Mouse (Mus musculus): ENCODE data around the gene Fam69a. TPM values are rescaled to one million over a fixed set of nuclear protein-coding genes. Genes with fewer than 3 reads are reported as not detected.

Fam69a gene
- total and polyA plus RNA-seq, 2 experiments from 2014 or later: 16.2 to 77.4 TPM

DNA sequence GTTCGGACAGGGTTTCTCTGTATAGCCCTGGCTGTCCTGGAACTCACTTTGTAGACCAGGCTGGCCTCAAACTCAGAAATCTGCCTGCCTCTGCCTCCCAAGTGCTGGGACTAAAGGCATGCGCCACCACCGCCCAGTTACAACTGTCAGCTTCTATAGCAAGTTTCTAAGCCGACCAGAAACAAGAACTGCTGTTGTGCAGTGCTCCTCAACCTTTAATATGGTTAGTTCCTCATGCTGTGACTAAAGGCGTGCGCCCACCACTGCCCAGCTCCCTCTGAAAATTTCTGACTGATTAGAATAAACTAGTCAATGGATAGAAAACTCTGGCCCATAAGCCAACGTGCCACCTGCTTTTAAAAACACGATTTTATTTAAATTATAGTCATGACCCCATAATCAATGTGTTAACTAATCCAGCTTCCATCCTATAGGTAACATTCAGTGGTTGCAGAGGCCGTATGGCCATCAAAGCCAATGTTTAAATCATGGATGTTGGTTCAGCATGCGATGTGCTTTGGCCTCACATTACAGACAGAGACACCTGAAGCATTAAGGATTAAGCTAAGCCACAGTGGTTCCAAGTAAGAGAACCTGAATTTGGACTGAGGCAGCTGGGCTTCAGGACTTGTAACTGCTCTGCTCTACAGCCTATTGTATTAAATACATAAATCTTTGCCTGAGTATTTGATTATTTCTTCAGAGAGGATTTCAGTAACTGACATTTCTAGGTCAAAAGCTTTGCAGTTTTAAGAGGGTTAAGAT is 50.1 kb downstream of the Fam69a start:
- H3K9me3 ChIP-seq (ENCODE audit: low read length): no peaks in the 10 kb centered on the region
- ATAC-seq (ENCODE audit: low FRiP score) (no peak), DNase-seq (ENCODE audit: low spot score) (no peak)
- H3K27me3 ChIP-seq (ENCODE audit: insufficient read depth, low read length): no peaks in the 10 kb centered on the region
- TF ChIP-seq CTCF (IDR thresholded peaks at IDR 0.05): no peak
- no peaks in the 10 kb centered on the region for H3K36me3 ChIP-seq (ENCODE audit: insufficient read depth, low read length)
- no peak overlapping the region for H3K27ac ChIP-seq (ENCODE audit: low read depth, low read length)
- no peak overlapping the region for H3K4me3 ChIP-seq (ENCODE audit: low read depth, low read length)
- no peak overlapping the region for H3K9ac ChIP-seq (replicated peaks; ENCODE audit: low read length, poor library complexity, severe bottlenecking)
- H3K4me2 ChIP-seq (ENCODE audit: low read depth, low read length, poor library complexity, severe bottlenecking): no peak overlapping the region
- 87% methylated on average over 10 of the region's 10 CpGs for WGBS
- H3K4me1 ChIP-seq (ENCODE audit: insufficient read depth, low read length): no peaks in the 10 kb centered on the region

DNA sequence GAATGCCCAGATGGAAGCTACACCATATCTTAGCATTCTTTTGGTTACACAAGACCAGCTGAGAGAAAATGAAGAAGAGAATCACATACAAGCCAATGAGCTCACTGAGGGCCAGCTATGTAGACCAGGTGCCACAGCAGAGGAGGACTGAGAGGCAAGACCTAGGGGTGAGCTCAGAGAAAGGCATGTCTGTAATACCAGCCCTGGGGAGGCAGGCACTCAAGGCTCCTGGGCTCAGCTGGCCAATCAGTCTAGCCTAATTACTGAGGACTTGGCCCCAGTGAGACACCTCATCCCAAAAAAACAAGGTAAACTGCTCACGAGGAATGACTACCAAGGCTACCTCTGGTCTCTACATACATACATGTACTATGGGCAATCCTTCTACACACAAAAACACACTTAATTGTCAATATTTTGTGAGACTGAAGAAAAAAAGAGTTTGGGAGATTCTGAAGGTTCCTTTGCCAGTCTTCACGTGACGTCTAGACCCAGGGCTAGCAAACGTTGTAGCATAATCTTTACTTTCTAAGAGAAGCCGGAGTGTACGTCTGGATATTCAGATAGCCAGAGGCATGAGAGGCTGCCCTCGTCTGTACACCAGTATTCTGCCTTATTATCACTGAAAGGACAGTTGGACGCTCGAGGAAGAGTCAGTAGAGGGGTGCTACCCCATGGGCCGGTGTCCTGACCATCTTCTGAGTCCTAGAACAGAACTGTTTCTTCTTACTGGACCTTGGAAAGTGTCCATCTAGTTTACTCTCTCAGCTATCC is 51.9 kb downstream of the Fam69a start:
- Histone ChIP-seq H3K4me3 (ENCODE audit: low read depth, low read length) (no peak overlapping the region), H3K4me1 (ENCODE audit: insufficient read depth, low read length) (no peaks in the 10 kb centered on the region), H3K9me3 (ENCODE audit: low read length) (no peaks in the 10 kb centered on the region), H3K9ac (replicated peaks; ENCODE audit: low read length, poor library complexity, severe bottlenecking) (no peak overlapping the region), H3K36me3 (ENCODE audit: insufficient read depth, low read length) (no peaks in the 10 kb centered on the region), H3K27me3 (ENCODE audit: insufficient read depth, low read length) (no peaks in the 10 kb centered on the region), H3K4me2 (ENCODE audit: low read depth, low read length, poor library complexity, severe bottlenecking) (no peak overlapping the region), H3K27ac (ENCODE audit: low read depth, low read length) (no peak overlapping the region)
- ATAC-seq (ENCODE audit: low FRiP score) (no peak), DNase-seq (ENCODE audit: low spot score) (no peak)
- WGBS: 90% methylated on average over 10 of the region's 10 CpGs
- TF ChIP-seq CTCF (IDR thresholded peaks at IDR 0.05): no peak

DNA sequence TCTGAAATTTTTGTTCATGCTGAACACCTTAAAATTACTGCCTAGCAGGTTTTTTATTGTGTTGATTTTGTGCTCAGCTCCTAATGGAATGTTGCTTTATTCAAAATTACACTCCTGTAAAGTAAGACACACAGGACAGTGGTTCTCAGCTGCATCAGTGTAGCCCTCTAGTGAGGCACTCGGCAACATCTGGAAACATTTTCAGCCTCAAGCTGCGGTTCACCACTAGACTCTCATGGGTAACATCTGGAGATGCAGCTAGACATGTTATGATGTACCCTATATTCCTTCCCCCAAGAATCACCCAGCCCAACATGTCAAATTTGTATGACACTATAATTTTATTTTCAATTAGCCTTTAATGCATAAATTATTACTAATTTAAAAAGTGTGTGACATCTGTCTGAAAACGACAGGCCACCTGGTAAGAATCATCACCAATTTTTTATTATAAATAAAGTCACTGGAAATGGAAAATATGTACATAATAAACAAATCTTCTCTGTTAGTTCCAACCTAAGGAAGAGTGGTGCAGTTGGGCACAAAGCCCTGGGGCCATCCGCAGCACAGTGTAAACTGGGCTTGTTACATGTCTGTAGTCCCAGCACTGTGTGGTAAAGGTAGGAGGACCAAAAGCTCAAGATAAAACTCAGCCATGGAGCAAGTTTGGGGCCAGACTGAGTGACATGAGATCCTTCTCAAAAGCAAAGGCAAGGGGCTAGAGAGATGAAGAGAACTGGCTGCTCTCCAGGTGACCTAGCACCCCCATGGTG is 53.5 kb downstream of the Fam69a start:
- Histone ChIP-seq H3K4me1 (ENCODE audit: insufficient read depth, low read length) (no peaks in the 10 kb centered on the region), H3K9me3 (ENCODE audit: low read length) (no peaks in the 10 kb centered on the region), H3K27me3 (ENCODE audit: insufficient read depth, low read length) (no peaks in the 10 kb centered on the region), H3K4me3 (ENCODE audit: low read depth, low read length) (no peak overlapping the region), H3K4me2 (ENCODE audit: low read depth, low read length, poor library complexity, severe bottlenecking) (no peak overlapping the region), H3K9ac (replicated peaks; ENCODE audit: low read length, poor library complexity, severe bottlenecking) (no peak overlapping the region), H3K36me3 (ENCODE audit: insufficient read depth, low read length) (no peaks in the 10 kb centered on the region), H3K27ac (ENCODE audit: low read depth, low read length) (no peak overlapping the region)
- no peak for TF ChIP-seq CTCF (IDR thresholded peaks at IDR 0.05)
- WGBS: 77% methylated on average over 4 of the region's 4 CpGs
- no peak for ATAC-seq (ENCODE audit: low FRiP score)
- DNase-seq (ENCODE audit: low spot score): no peak

DNA sequence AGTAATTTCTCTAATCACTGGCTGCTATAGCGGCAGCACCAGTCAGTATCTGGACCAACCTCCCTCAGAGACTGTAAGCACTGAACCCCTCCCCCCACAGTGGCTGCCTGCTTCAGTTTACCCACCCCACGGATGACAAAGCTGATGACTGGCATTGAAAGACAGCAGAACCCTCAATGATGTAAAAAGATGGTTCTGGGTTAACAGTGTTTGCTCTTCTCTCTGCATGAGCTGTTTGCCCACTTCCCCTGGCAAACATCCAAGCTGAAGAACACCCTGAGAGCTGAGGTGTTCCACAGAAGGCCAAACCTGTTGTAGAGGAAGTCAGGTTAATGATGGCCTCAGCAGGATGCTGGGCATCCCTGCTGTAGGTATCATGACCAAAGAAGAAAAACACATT is 54.3 kb downstream of the Fam69a start:
- no peak overlapping the region for H3K27ac ChIP-seq (ENCODE audit: low read depth, low read length)
- H3K9me3 ChIP-seq (ENCODE audit: low read length): no peaks in the 10 kb centered on the region
- TF ChIP-seq CTCF (IDR thresholded peaks at IDR 0.05): no peak
- H3K36me3 ChIP-seq (ENCODE audit: insufficient read depth, low read length): no peaks in the 10 kb centered on the region
- no peak overlapping the region for H3K9ac ChIP-seq (replicated peaks; ENCODE audit: low read length, poor library complexity, severe bottlenecking)
- WGBS: 59% methylated on average over 2 of the region's 2 CpGs
- H3K27me3 ChIP-seq (ENCODE audit: insufficient read depth, low read length): no peaks in the 10 kb centered on the region
- ATAC-seq (ENCODE audit: low FRiP score) (no peak), DNase-seq (ENCODE audit: low spot score) (no peak)
- no peak overlapping the region for H3K4me2 ChIP-seq (ENCODE audit: low read depth, low read length, poor library complexity, severe bottlenecking)
- no peak overlapping the region for H3K4me3 ChIP-seq (ENCODE audit: low read depth, low read length)
- H3K4me1 ChIP-seq (ENCODE audit: insufficient read depth, low read length): no peaks in the 10 kb centered on the region

DNA sequence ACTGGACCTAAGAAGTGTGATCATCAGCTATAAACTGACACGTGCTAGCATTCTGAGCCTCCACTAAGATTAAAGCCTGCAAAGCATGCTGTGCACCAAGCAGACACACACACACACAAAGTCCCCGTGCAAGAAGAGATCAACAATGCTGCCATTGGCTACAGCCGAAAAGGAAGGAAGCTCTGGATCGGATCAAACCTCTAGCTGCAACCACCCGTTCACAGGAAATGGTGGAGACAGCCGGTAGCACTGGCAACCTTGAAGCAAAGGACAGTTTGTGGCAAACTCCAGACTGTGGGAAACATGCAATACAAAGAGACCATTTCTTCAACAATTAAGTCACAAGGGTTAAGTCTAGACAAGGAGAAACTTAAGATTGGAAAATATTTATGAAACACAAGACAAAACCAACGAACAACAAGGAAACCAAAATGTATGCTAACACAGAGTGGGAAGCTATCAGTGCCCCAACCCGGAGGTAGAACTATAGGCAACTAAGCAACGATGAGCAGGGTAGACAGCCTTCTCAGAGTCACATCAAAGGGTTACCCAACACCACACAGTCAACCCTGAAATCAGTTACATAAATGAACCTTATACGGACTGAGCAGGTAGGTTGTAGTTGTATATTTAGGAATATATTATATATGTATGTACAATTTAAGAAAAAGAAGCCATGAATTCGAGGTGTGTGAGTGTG is 60.2 kb downstream of the Fam69a start:
- Histone ChIP-seq H3K27ac (ENCODE audit: low read depth, low read length) (no peak overlapping the region), H3K4me2 (ENCODE audit: low read depth, low read length, poor library complexity, severe bottlenecking) (no peak overlapping the region), H3K4me3 (ENCODE audit: low read depth, low read length) (no peak overlapping the region), H3K9ac (replicated peaks; ENCODE audit: low read length, poor library complexity, severe bottlenecking) (no peak overlapping the region), H3K36me3 (ENCODE audit: insufficient read depth, low read length) (peaks cover 4% of the 10 kb centered on the region; the same call in 1 of the 2 replicates), H3K4me1 (ENCODE audit: insufficient read depth, low read length) (no peaks in the 10 kb centered on the region), H3K27me3 (ENCODE audit: insufficient read depth, low read length) (no peaks in the 10 kb centered on the region), H3K9me3 (ENCODE audit: low read length) (no peaks in the 10 kb centered on the region)
- no peak for TF ChIP-seq CTCF (IDR thresholded peaks at IDR 0.05)
- no peak for ATAC-seq (ENCODE audit: low FRiP score)
- DNase-seq (ENCODE audit: low spot score): no peak
- WGBS: 83% methylated on average over 11 of the region's 11 CpGs
